Mouse (Mus musculus) lung, postnatal 4 days (tissue): ENCODE measurements at regions not wholly inside any gene's neighbourhood (a gene's known extent, or its start where the extent isn't known, plus 50 kb on each side); places are given as distances from the start of the nearest gene placed in this dataset.
"Not testable (repeated sequence)": the region's sequence is repeated elsewhere in the genome, so short reads cannot be mapped to it uniquely, and the experiment has no call there.

Experiments used
- DNase-seq, 2 experiments: peaks; one replicate each; pipeline ENCODE4 v3.0.0; 2021

DNA sequence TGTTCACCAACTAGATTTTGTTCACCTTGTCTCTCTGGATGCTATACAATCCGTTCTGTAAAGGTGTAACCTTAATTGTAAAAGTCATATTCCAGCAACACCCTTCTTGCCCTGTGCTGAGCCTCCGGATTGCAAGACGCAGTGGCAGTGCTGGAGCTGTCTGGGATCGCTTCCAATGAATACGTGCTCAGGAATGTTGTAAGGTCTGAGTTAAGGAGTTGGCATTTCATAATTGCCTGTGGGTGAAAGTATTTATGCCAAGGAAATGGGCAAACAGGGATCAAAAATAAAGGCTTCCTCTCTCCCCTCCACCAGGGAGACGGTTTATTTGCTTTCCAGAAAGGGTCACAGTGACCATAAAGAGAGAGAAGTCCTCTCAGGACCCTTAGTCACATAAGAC lies 93.3 kb downstream of the Apob start:
- no peak for DNase-seq

- no peak for DNase-seq
Measured at GRCm38 (mm10) chr12:8071286-8071685, 93.8 kb downstream of the Apob start.

DNA sequence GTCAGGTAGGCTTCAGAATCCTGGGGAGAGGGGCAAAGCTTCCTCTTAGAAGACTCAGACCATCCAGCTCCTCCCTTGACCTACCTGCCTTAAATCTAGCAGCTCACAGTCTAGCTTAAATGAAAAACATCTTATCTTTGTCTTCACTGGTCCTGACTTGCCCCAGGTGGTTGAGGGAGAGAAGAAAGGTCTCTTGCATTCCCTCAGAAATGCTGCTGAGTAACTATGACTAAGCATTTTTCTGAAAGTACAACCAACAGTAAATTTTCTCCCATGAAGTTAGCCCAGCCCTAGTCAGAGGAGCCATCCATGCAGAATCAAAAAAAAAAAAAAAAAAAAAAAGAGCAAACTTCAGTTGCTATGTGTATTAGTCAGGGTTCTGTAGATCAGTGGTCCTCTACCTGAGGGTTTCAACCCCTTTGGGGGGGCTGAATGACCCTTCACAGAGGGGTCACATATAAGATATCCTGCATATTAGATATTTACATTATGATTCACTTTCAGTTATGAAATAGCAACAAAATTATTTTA lies 98.6 kb downstream of the Apob start:
- DNase-seq: no peak

DNA sequence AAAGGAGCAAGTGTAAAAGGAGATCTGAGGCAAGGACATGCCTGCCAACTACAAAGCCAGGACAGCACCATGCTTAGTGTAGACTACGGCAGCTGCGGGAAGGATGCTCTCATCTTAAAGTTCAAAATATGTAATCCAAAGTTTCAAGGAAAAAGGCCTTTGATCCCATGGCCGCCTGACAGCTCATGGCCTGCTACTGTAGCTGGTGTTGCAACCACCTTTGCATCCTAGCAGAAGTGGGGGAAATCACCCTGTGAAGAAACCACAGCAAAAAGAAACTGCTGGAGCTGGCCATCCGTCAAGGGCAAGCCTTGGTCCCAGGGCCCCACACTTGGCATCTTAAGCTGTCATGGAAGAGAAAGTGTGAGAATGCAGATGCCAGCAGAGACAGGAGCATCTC lies 99.9 kb downstream of the Apob start:
- no peak for DNase-seq

- no peak for DNase-seq
Measured at GRCm38 (mm10) chr12:8078046-8078445, 100.6 kb downstream of the Apob start.

DNA sequence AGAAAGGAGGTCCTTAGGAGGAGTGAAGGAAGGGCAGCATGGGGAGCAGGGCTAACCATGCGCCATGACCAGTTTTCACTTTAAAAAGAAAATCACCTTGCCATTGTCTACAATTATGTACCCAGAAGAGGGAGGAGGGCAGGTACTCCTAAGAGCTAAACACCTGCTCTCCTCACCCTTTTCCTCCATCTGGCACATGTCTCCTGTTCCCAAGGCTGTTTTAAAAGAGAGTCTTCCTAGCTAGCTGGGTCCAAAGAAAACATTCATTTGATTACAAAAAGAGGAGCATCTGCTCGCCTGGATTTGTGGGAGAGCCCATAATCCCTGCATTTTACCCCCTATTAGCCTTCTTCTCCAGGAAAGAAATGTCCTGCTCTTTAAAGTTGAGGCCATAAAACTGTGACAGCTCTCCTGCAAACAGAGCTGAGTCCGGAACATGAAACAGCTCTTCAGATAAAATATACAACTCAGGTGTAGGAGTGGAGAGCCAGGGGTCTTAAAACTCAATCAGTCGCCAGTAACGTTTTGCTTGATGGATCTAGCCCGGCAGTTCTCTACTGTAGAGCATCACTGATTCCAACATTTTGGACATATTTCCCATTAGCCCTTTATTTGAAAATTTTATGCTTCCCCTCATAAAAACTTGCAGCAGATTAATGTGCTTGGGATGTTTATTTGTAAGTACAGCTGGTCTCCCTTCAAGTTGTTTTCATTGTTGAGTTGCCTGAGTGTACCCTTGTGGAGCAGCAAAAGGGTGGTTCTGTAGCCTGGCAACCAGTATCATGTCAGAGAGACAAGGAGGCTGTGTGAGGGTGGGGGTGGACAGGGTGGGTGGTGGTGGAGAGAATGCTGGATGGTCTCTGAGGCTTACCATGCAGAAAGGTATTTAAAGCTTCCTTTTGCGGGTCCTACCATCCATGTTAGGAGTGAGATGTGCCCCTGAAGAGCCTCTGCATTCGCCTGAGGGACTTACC lies 105.5 kb downstream of the Apob start:
- no peak for DNase-seq

DNA sequence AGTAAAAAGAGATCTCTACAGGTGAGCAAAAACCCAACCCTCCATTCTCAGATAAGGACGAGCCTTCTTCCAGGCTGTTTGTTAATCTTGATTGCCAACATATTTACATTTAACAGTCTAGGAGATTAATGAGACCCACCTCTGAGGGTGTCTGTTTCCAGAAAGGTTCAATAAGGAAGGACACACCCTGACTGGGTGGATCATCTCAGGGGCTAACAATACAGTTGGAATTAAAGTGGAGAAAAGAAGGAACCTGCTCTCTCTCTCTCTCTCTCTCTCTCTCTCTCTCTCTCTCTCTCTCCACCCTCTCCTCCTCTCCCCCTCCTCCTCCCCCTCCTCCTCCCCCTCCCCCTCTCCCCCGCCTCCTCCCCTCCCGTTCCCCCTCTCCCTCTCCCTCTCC lies 110.5 kb downstream of the Apob start:
- DNase-seq: no peak

- DNase-seq: no peak
Measured at GRCm38 (mm10) chr12:8089423-8090278, 112.2 kb downstream of the Apob start.

- DNase-seq: no peak
Measured at GRCm38 (mm10) chr12:8090279-8090626, 112.8 kb downstream of the Apob start.

- no peak for DNase-seq
Measured at GRCm38 (mm10) chr12:8093437-8093836, 114.5 kb upstream of the Ldah start.

DNA sequence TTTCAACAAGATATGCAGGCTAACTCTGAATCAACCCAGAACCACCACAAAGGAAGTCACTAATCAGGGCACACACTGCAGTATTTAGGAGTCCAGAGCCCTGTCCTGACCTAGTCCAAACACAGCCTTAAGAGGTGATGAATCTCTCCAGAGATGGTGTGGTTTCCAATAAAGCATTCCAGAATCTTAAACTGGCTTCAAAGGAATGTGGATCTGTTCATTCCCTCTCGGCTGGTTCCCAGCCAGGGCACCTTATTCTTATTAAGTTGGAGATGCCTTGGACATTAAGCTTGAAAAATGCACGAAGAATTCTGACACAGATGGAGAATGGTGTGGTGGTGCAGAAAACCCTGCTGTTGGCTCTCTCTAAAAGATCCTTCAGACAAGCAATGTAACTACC lies 112.0 kb upstream of the Ldah start:
- no peak for DNase-seq

DNA sequence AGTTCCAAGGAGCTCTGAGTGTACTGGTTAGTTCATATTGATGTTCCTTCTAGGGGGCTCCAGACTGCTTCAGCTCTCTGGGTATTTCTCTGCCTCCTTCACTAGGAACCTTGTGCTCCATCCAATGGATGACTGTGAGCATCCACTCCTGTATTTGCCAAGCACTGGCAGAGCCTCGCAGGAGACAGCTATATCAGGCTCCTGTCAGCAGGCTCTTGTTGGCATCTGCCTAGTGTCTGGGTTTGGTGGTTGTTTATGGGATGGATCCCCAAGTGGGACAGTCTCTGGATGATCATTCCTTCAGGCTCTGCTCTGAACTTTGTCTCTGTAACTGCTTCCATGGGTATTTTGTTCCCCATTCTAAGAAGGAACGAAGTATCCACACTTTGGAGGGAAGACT lies 109.5 kb upstream of the Ldah start:
- not testable (repeated sequence) for DNase-seq

GRCm38 (mm10) chr12:8099114-8099513 lies 108.8 kb upstream of the Ldah start:
- peak; percentile 5 to 27 for DNase-seq

DNA sequence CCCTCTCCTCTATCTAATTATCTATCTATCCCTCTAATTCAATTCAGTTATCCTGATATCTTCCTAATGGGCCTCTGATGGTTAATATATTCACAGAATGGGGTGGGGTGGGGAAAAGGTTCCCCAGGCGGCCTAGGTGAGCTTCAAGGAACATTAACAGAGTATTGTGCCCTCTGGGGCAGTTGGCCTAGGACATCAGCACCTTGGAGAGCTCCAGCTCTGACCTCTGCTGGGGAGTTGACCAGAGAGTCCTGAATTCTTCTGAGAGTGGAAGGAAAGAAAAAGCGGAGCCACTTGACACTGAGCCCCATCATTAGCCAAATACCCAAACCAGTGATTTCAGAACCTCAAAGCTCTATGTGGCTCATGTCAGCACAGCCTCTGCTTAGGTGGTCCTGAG lies 108.1 kb upstream of the Ldah start:
- peak; percentile 26 to 32 for DNase-seq

- no peak for DNase-seq
Measured at GRCm38 (mm10) chr12:8101837-8102236, 106.1 kb upstream of the Ldah start.

- no peak for DNase-seq
Measured at GRCm38 (mm10) chr12:8103259-8103658, 104.6 kb upstream of the Ldah start.

GRCm38 (mm10) chr12:8107137-8107536 lies 100.8 kb upstream of the Ldah start:
- DNase-seq: no peak

GRCm38 (mm10) chr12:8109203-8109770 lies 98.6 kb upstream of the Ldah start:
- no peak for DNase-seq

GRCm38 (mm10) chr12:8109876-8110275 lies 98.0 kb upstream of the Ldah start:
- no peak for DNase-seq

DNA sequence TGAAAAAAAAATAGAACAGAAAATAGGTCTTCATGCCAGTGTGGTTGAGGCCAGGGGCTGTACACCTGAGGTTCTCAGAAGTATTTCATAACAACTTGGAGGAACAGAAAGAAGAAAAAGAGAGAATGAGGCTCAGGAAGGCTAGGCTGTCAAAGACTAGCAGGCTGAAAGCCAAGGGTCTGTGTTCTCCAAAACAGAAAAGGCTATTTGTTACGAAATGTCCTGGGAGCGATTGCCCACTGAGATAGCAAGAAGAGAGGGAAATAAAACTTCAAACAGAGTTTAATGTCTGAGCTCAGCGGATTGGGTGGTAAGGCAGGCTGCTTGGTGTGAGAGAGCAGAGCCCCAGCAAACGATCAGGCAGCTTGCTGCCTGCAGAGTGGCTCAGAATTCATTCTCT lies 97.6 kb upstream of the Ldah start:
- DNase-seq: no peak

DNA sequence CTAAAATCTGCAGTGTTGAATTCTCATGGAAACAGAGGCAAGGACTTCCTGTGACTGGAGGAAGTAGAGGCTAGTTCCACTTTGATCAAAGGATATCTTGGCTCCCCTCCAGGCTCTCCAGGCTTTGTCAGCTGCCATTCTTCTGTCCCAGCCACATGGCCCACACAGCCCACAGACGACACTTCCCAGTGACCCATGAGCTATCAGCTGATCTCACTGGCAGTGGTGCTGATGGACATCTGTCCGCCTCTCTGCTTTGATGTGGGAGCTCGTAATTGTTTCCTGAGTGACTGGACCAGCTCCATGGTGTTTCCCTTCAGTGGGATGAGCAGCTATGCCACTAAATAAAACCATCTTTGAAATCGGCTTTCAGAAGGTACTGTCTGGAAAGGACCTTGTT lies 96.4 kb upstream of the Ldah start:
- DNase-seq: peak in 1 of 2 experiments; percentile 9

GRCm38 (mm10) chr12:8155566-8155965 lies 52.3 kb upstream of the Ldah start:
- DNase-seq: no peak
